Mouse (Mus musculus): ENCODE measurements around the gene Tmcc3. TPM values are rescaled to one million over a fixed set of nuclear protein-coding genes. Genes with fewer than 3 reads are reported as not detected.

The Tmcc3 gene
- polyA plus RNA-seq, 1 experiment from 2014 or later, result 12.5 TPM

DNA sequence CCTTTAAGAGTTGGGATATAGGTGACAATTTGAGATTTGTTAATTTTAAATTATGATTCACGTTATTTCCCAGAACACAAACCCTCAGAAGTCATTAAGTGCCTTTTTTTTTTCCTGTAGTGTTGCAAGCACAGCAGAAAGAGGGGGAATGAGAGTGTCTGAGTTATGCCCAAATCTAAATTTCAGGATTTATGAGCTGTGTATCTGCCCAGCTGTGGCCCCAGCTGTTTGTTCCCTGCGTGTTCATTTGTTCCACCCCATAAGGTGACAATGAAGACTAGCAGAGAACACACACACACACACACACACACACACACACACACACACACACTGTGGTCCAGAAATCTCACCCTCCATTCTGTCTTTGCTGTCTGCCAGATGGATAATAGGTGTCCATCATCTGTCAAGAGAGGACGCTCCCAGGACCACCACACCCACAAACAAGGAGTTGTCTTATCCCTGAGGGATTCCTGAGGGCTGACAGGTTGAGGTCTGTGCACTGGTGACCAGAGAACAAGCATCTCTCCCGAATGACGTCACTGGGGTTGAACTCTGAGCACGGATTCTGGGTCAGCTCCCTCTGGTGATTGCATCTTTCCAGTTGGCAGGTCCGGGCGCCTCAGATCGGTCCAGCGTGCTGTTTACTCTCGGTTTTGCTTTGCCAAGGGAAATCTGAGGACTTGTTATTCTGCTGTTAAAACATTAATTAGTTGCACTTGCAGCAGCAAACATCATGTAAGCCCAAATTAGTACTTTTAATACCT, 86.3 kb downstream of the Tmcc3 start:
- Histone ChIP-seq H3K4me3 (replicated peaks; ENCODE audit: low read length) (no peak overlapping the region), H3K4me2 (replicated peaks) (no peak overlapping the region), H3K9ac (no peak overlapping the region), H3K36me3 (replicated peaks; ENCODE audit: control insufficient read depth, insufficient read depth) (no peaks in the 10 kb centered on the region), H3K4me1 (replicated peaks; ENCODE audit: control insufficient read depth, insufficient read depth, low read length) (peaks cover 12% of the 10 kb centered on the region), H3K27ac (peak overlapping the region; percentile 35; the same call in 1 of the 2 replicates), H3K27me3 (ENCODE audit: control insufficient read depth, insufficient read depth, low read length) (no peaks in the 10 kb centered on the region), H3K9me3 (ENCODE audit: control insufficient read depth, low read length) (no peaks in the 10 kb centered on the region)
- DNase-seq (ENCODE audit: low spot score) (no peak), ATAC-seq (ENCODE audit: low FRiP score) (no peak)
- WGBS, result 64% methylated on average over 11 of the region's 11 CpGs

DNA sequence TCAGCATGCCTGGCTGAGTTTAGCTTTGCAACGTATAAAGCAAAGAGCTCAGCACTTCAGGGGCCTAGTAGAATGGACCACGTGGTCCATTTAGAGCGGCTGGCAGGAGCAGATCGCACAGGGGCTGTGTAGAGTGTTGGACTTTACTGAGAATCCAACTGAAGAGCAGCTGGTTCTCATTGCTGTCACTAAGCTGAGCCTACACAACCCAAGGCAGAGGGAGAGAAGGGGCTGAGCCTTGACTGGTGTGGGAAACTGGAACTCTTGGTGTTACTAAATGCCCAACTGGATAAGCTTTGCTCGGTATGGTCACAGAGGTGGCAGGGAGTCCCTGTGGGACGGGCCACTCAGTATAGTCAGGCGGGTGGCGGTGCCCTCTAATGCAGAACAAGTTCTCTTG, 89.1 kb downstream of the Tmcc3 start:
- DNase-seq (ENCODE audit: low spot score) (no peak), ATAC-seq (ENCODE audit: low FRiP score) (no peak)
- WGBS, result 88% methylated on average over 8 of the region's 8 CpGs
- no peak overlapping the region for H3K27ac ChIP-seq
- no peak overlapping the region for H3K4me3 ChIP-seq (replicated peaks; ENCODE audit: low read length)
- no peak overlapping the region for H3K4me2 ChIP-seq (replicated peaks)
- H3K36me3 ChIP-seq (replicated peaks; ENCODE audit: control insufficient read depth, insufficient read depth), result no peaks in the 10 kb centered on the region
- H3K4me1 ChIP-seq (replicated peaks; ENCODE audit: control insufficient read depth, insufficient read depth, low read length), result peaks cover 12% of the 10 kb centered on the region
- no peaks in the 10 kb centered on the region for H3K27me3 ChIP-seq (ENCODE audit: control insufficient read depth, insufficient read depth, low read length)
- H3K9me3 ChIP-seq (ENCODE audit: control insufficient read depth, low read length), result no peaks in the 10 kb centered on the region
- no peak overlapping the region for H3K9ac ChIP-seq

DNA sequence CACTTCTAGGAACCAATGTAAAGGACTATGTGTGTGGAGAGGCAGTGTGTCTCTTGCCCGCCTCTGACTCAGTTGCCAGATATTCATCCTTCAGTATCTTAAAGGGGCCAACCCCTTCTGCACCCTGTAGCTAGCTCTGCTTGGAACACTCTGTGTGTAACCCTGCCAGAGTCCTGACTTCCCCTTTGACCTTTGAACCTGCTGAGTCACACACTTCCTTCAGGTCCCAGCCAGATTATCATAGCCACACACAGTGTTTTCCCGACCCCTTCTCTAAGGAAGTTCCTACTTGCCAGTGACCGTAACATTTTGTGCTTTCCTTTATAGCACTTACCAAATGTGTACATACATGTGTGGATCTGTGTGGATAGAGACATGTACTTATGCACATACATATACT, 93.7 kb downstream of the Tmcc3 start:
- H3K4me1 ChIP-seq (replicated peaks; ENCODE audit: control insufficient read depth, insufficient read depth, low read length), result 0 out of 2 replicates have a peak, but pooled peaks cover 6% of the 10 kb centered on the region
- no peak overlapping the region for H3K27ac ChIP-seq
- no peak overlapping the region for H3K9ac ChIP-seq
- ATAC-seq (ENCODE audit: low FRiP score), result no peak
- 75% methylated on average over 3 of the region's 3 CpGs for WGBS
- H3K4me2 ChIP-seq (replicated peaks), result no peak overlapping the region
- no peaks in the 10 kb centered on the region for H3K27me3 ChIP-seq (ENCODE audit: control insufficient read depth, insufficient read depth, low read length)
- no peak overlapping the region for H3K4me3 ChIP-seq (replicated peaks; ENCODE audit: low read length)
- no peaks in the 10 kb centered on the region for H3K9me3 ChIP-seq (ENCODE audit: control insufficient read depth, low read length)
- H3K36me3 ChIP-seq (replicated peaks; ENCODE audit: control insufficient read depth, insufficient read depth), result no peaks in the 10 kb centered on the region
- DNase-seq (ENCODE audit: low spot score), result no peak

DNA sequence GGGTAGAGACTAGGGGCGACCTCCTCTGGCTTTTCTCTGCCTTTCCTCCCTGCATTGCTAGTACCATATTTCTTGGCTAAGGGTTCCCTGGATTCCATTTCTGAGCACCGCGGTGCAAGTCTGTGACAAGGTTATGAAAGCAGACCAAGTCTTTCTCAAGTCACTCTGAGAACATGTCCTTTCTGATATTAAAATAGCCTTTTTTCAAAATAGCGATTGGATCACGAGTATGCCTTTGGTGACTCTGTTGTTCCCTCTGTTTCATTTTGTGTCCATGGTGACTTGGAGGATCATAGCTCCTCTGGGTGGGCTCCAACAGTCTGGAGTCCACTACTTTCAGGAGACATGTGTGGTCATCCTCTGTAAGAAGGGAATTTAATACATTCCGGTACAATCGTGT, 95.1 kb downstream of the Tmcc3 start:
- no peak for ATAC-seq (ENCODE audit: low FRiP score)
- H3K4me2 ChIP-seq (replicated peaks), result no peak overlapping the region
- H3K9me3 ChIP-seq (ENCODE audit: control insufficient read depth, low read length), result no peaks in the 10 kb centered on the region
- no peaks in the 10 kb centered on the region for H3K27me3 ChIP-seq (ENCODE audit: control insufficient read depth, insufficient read depth, low read length)
- no peaks in the 10 kb centered on the region for H3K36me3 ChIP-seq (replicated peaks; ENCODE audit: control insufficient read depth, insufficient read depth)
- WGBS, result 96% methylated on average over 7 of the region's 7 CpGs
- no peak overlapping the region for H3K9ac ChIP-seq
- no peak overlapping the region for H3K27ac ChIP-seq
- H3K4me3 ChIP-seq (replicated peaks; ENCODE audit: low read length), result no peak overlapping the region
- DNase-seq (ENCODE audit: low spot score), result no peak
- H3K4me1 ChIP-seq (replicated peaks; ENCODE audit: control insufficient read depth, insufficient read depth, low read length), result 0 out of 2 replicates have a peak, but pooled peaks cover 6% of the 10 kb centered on the region

DNA sequence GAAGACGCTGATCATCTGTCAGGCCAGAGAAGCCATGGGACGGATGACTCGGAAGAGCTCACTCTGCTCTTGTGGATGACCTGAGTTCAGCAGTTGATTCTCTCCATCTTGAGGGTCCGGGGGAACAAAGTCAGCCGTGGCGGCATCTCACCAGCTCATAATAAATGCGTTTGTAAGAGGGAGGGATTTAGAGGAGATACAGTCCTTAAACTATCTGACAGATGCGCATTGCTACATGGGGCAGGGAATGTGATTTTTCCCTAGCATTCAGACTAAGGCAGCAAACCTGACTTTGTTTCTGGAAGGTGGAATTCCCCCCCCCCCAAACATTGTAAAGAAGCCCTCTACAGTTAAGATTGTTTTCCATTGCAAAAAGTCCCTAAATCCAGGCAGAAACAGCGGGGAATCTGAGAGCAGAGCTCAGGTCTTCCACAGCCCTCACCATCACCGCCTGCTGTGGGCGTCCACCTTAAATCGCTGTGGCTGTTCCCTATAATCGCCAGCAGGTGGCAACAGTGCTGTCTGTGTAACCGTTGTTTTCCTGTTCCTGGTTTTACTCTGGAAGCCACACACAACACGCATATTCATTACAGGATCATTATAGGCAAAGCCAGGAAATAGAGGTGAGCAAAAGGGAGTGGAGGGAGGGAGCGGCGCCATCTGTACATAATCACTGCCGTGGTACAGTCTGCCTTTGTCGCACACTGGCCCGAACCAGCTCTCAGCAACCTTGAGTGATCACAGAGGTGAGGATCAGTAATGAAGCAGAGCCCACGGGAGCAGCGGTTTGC, 96.8 kb downstream of the Tmcc3 start:
- no peaks in the 10 kb centered on the region for H3K36me3 ChIP-seq (replicated peaks; ENCODE audit: control insufficient read depth, insufficient read depth)
- ATAC-seq (ENCODE audit: low FRiP score), result peak; percentile 80
- peak overlapping the region; percentile 51 for H3K4me2 ChIP-seq (replicated peaks)
- H3K27ac ChIP-seq, result no peak overlapping the region; the same call in 1 of the 2 replicates
- H3K4me3 ChIP-seq (replicated peaks; ENCODE audit: low read length), result peak overlapping the region; percentile 24
- peaks cover 9% of the 10 kb centered on the region; the same call in 1 of the 2 replicates for H3K4me1 ChIP-seq (replicated peaks; ENCODE audit: control insufficient read depth, insufficient read depth, low read length)
- WGBS, result 26% methylated on average over 22 of the region's 22 CpGs
- H3K9ac ChIP-seq, result peak overlapping the region; percentile 56
- H3K9me3 ChIP-seq (ENCODE audit: control insufficient read depth, low read length), result no peaks in the 10 kb centered on the region
- DNase-seq (ENCODE audit: low spot score), result peak; percentile 93
- H3K27me3 ChIP-seq (ENCODE audit: control insufficient read depth, insufficient read depth, low read length), result no peaks in the 10 kb centered on the region

DNA sequence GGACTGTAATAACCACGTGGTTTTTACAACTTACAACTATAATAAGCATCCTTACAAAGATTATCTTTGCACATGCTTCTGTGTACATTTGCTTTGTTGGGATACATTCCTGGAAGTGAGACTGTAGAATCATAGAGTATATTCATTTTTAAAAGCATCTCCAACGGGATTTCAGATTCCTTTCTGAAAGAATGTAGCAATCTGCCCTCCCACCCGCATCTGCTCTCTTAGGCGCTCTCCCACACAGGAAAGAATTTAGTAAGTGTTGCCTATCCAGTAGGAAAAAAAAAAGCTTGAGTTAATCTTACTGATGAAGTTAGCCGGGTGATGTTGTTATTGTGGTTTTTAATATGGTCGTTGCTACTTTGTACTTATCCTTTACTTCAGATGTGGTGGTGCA, 97.9 kb downstream of the Tmcc3 start:
- H3K27ac ChIP-seq, result no peak overlapping the region
- no peaks in the 10 kb centered on the region for H3K9me3 ChIP-seq (ENCODE audit: control insufficient read depth, low read length)
- no peak for DNase-seq (ENCODE audit: low spot score)
- H3K4me1 ChIP-seq (replicated peaks; ENCODE audit: control insufficient read depth, insufficient read depth, low read length), result peaks cover 18% of the 10 kb centered on the region
- 83% methylated on average over 6 of the region's 6 CpGs for WGBS
- no peak overlapping the region for H3K9ac ChIP-seq
- no peak overlapping the region for H3K4me2 ChIP-seq (replicated peaks)
- H3K4me3 ChIP-seq (replicated peaks; ENCODE audit: low read length), result no peak overlapping the region
- ATAC-seq (ENCODE audit: low FRiP score), result no peak
- no peaks in the 10 kb centered on the region for H3K27me3 ChIP-seq (ENCODE audit: control insufficient read depth, insufficient read depth, low read length)
- no peaks in the 10 kb centered on the region for H3K36me3 ChIP-seq (replicated peaks; ENCODE audit: control insufficient read depth, insufficient read depth)

DNA sequence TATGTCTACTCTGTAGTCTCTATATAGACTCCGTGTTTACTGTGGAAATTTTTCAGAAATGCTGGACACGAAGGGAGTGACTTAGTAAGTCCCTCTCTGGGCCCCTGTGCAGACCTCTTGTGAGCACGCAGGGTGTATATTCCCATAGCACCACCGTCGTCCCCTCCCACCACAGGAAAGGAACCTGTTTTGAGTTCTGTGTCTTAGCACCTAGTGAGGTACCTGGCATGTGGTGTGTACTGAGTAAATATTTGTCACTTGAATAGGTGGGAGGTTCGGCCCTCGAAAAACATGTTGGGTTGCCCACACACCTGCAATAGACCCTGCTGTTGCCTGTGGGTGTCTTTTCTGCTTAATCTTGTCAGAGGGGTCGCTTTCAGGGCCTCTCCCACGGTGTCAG, 99.8 kb downstream of the Tmcc3 start:
- H3K4me2 ChIP-seq (replicated peaks), result no peak overlapping the region
- H3K9me3 ChIP-seq (ENCODE audit: control insufficient read depth, low read length), result no peaks in the 10 kb centered on the region
- 88% methylated on average over 9 of the region's 9 CpGs for WGBS
- H3K27ac ChIP-seq, result no peak overlapping the region
- peaks cover 35% of the 10 kb centered on the region for H3K4me1 ChIP-seq (replicated peaks; ENCODE audit: control insufficient read depth, insufficient read depth, low read length)
- no peak overlapping the region for H3K9ac ChIP-seq
- H3K4me3 ChIP-seq (replicated peaks; ENCODE audit: low read length), result no peak overlapping the region
- no peaks in the 10 kb centered on the region for H3K36me3 ChIP-seq (replicated peaks; ENCODE audit: control insufficient read depth, insufficient read depth)
- DNase-seq (ENCODE audit: low spot score) (no peak), ATAC-seq (ENCODE audit: low FRiP score) (no peak)
- H3K27me3 ChIP-seq (ENCODE audit: control insufficient read depth, insufficient read depth, low read length), result no peaks in the 10 kb centered on the region

DNA sequence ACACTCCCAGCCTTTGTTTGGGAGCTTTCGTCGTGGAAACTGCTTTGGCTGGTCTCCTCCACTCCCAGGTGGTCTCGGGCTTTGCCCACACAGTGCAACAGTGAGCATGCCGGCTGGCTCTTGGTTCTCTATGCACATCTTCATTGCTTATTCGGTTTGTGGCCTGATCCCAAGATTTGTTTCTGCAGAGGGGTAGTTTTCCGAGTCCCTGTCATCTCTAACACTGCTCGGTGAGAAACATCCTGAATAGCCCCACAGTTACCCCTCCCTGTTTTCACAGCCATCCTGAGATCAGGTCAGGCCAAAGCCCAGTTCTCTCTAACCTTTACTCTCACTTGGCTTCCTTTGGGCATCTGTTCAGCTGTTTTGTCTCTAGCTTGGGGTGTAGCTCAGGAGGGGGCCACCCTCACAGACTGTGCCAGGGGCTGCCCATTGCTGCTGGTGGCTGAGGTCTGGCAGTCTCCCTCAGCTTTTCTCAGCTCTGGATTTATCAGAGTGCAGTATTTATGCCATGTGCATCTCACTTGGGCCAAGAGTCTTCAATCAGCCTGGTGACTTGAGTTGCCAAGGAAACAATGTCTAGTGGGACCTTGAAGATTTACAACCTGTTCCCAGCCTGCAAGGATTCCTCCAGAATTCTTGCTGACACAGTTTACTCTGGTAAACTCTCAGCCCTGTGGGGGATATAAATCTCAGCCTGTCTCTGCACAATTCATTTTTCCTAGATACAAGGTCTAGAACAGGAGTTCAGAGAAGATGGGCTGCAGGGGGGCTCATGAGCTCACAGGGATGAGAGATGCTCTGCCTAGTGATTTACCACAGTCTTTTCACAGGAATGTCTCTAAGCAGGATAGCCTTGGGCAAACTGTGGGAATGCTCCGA, 102.3 kb downstream of the Tmcc3 start:
- ATAC-seq (ENCODE audit: low FRiP score), result peak; percentile 74
- no peaks in the 10 kb centered on the region for H3K36me3 ChIP-seq (replicated peaks; ENCODE audit: control insufficient read depth, insufficient read depth)
- peak; percentile 64 for DNase-seq (ENCODE audit: low spot score)
- no peak overlapping the region for H3K4me2 ChIP-seq (replicated peaks)
- H3K4me3 ChIP-seq (replicated peaks; ENCODE audit: low read length), result no peak overlapping the region
- no peak overlapping the region for H3K9ac ChIP-seq
- H3K9me3 ChIP-seq (ENCODE audit: control insufficient read depth, low read length), result no peaks in the 10 kb centered on the region
- peaks cover 35% of the 10 kb centered on the region for H3K4me1 ChIP-seq (replicated peaks; ENCODE audit: control insufficient read depth, insufficient read depth, low read length)
- no peaks in the 10 kb centered on the region for H3K27me3 ChIP-seq (ENCODE audit: control insufficient read depth, insufficient read depth, low read length)
- H3K27ac ChIP-seq, result peak overlapping the region; percentile 70
- 30% methylated on average over 8 of the region's 8 CpGs for WGBS
